Comparison of ENCODE assay signal across 9 mouse cellular contexts in the genomic region with DNA sequence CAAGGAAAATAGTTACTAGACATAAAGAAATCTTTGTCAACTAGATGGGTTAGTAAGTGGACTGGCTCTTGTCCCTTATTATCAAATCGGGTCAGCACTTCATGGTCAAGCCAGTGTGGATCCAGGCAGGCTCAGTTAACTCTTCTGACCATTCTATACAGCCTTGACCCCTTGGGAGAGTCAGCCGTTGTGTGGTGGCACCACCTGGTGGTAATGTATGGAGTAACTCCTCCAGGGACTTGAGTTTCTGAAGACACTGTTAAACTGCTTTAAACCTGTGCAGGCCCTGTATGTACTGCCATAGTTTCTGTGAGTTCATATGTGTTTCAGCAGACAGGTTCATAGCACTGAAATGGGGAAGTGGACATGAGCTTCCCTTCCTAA. TPM values are rescaled to one million over a fixed set of nuclear protein-coding genes. Genes with fewer than 3 reads are reported as not detected.
DNase-seq lines count a peak whose midpoint lies in the region; ATAC-seq lines count a peak whose summit lies in the region.
"Had no signal": no experiment of that assay in that cellular context is flagged by ENCODE, and none has a peak within 500 bp of the region (broad histone marks: within the 10 kb centered on the region; RNA-seq: fewer than 3 reads in every experiment).

No protein-coding gene starts in this region.

- no peaks in the 10 kb centered on the region for H3K4me1 ChIP-seq in hindbrain, embryonic 14.5 days (replicated peaks; ENCODE audit: control insufficient read depth, insufficient read depth, low read length)

- no peak overlapping the region for H3K9ac ChIP-seq in hindbrain, embryonic 14.5 days
- H3K9ac ChIP-seq: limb, embryonic 13.5 days had no signal

- H3K27me3 ChIP-seq in hindbrain, embryonic 14.5 days (ENCODE audit: control insufficient read depth, insufficient read depth, low read length): no peaks in the 10 kb centered on the region
- H3K27me3 ChIP-seq: limb, embryonic 13.5 days had no signal

- DNase-seq in Muller cell, postnatal 12 days (ENCODE audit: inconsistent ontology term): peak; percentile 72
- DNase-seq in cerebellum, adult 18-20 months: peak; percentile 87 to 90
- peak; percentile 34 to 73 for DNase-seq in frontal cortex, postnatal 10 days (ENCODE audit: low spot score in 2 of 2)
- DNase-seq in hindbrain, embryonic 14.5 days (ENCODE audit: low spot score): peak; percentile 82
- DNase-seq in left cerebral cortex, adult 18-20 months (ENCODE audit: low spot score in 2 of 2): peak; percentile 79 to 80
- DNase-seq in mesoderm, embryonic 11.5 days (ENCODE audit: low read depth, low spot score): peak; percentile 83
- peak; percentile 11 for DNase-seq in spleen, adult 12 weeks (ENCODE audit: low spot score)

- no peaks in the 10 kb centered on the region; the same call in 1 of the 2 replicates for H3K9me3 ChIP-seq in hindbrain, embryonic 14.5 days (ENCODE audit: control insufficient read depth, low read length)
- H3K9me3 ChIP-seq: limb, embryonic 13.5 days had no signal

- H3K4me3 ChIP-seq in hindbrain, embryonic 14.5 days (replicated peaks; ENCODE audit: low read length): no peak overlapping the region
- H3K4me3 ChIP-seq: limb, embryonic 13.5 days had no signal

- H3K4me2 ChIP-seq in hindbrain, embryonic 14.5 days (replicated peaks): no peak overlapping the region
- H3K4me2 ChIP-seq: limb, embryonic 13.5 days had no signal

- WGBS in hindbrain, embryonic 14.5 days: 9% methylated on average over 2 of the region's 2 CpGs

- no peak overlapping the region for H3K27ac ChIP-seq in hindbrain, embryonic 14.5 days
- H3K27ac ChIP-seq: limb, embryonic 13.5 days had no signal

- peak; percentile 66; the same call in 1 of the 2 replicates for ATAC-seq in hindbrain, embryonic 14.5 days (ENCODE audit: low FRiP score)
- ATAC-seq in erythroblast, adult 5-6 weeks (replicated peaks; ENCODE audit: low FRiP score, poor library complexity, severe bottlenecking): no peak

- no peaks in the 10 kb centered on the region for H3K36me3 ChIP-seq in hindbrain, embryonic 14.5 days (replicated peaks; ENCODE audit: control insufficient read depth, insufficient read depth)
- H3K36me3 ChIP-seq: limb, embryonic 13.5 days had no signal

RNA-seq across cellular contexts. Expression of gene Cgnl1, which starts 35.0 kb away (rescaled TPM):
- 6.1 and 7.2 TPM in 2 replicates for polyA plus RNA-seq in hindbrain, embryonic 14.5 days (2014; fragmentation: Nextera tagmentation; extraction: Ambion mirVana)
- 1 to 10 TPM; 7.4 to 9.6 TPM for total RNA-seq in left cerebral cortex, adult 18-20 months (2021)
- total RNA-seq in erythroblast, adult 5-6 weeks (2015; ENCODE audit: low replicate concordance): not detected in 2 replicates
- 0.26 and 0.70 TPM in 2 replicates for total RNA-seq in erythroblast, adult 5-6 weeks (2017; ENCODE audit: low replicate concordance)

Comparison
In these comparisons a context has a peak if more than half of its experiments do, and no peak if none do; other contexts are left out.
1. DNase-seq: peak in every context shown above with its lines; median percentile 88 in cerebellum, adult 18-20 months; 83 in mesoderm, embryonic 11.5 days; 82 in hindbrain, embryonic 14.5 days; 80 in left cerebral cortex, adult 18-20 months; 72 in Muller cell, postnatal 12 days; 54 in frontal cortex, postnatal 10 days; 11 in spleen, adult 12 weeks.
2. RNA of gene Cgnl1, which starts 35.0 kb away (total RNA-seq): 7.4 to 9.6 TPM in left cerebral cortex, adult 18-20 months; 0.26 to 0.70 TPM in erythroblast, adult 5-6 weeks; every median in the first group is over 4 times any median in the second.